Mouse (Mus musculus) thymus, adult 2 months (tissue): ENCODE data around the gene Commd3.

Experiments
- CTCF ChIP-seq: fragments of 200-500 bp; IDR thresholded peaks from 2 replicates; pipeline ENCODE4 v1.5.1; 2012; ENCODE audit warnings: mild to moderate bottlenecking, control low read depth, low read length, moderate library complexity, borderline replicate concordance; ENCODE audit not compliant: control insufficient read depth, poor library complexity, insufficient read depth; ENCODE audit errors: extremely low read depth
- POLR2A ChIP-seq: fragments of 200-500 bp; IDR thresholded peaks from 2 replicates; pipeline ENCODE4 v1.6.1; 2012; ENCODE audit warnings: mild to moderate bottlenecking, low read length, control low read depth, moderate library complexity; ENCODE audit not compliant: control insufficient read depth, poor library complexity, insufficient read depth; ENCODE audit errors: extremely low read depth

DNA sequence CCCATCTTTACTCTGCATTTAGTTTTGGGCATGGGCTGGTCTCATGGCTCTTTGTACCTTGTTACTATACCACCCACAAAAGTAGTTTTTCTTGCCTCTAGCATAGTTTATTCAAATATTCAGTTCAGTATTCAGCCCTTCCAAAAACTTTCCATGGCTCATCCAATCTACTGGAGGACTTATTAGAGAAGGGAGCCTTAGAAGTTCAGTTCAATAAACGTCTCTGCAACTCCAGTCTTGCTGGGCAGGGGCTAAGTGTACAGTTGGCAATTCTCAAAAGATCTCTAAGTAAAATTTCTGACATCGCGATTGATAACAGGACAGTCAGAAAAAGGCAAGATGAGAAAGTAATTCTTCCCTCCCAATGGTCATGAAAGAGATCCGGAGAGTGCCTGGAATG lies 8.3 kb downstream of the Commd3 start:
- TF ChIP-seq CTCF (no peak), POLR2A (no peak)
